Mouse (Mus musculus) CH12.LX (cell line): ENCODE data around the gene Fbxo31. TPM values are rescaled to one million over a fixed set of nuclear protein-coding genes. Genes with fewer than 3 reads are reported as not detected.

Experiments used
- DNase-seq: peaks from one replicate; pipeline ENCODE4 v3.0.0-alpha.2; 2013; ENCODE audit errors: extremely low read depth
- H3K27ac ChIP-seq: 2 replicates; pipeline ENCODE4 v1.5.1; 2012; ENCODE audit warnings: low read depth, mild to moderate bottlenecking, control low read depth, moderate library complexity; ENCODE audit not compliant: insufficient read depth
- H3K27me3 ChIP-seq: replicated peaks from 2 replicates; pipeline ENCODE3; 2012; ENCODE audit warnings: inconsistent platforms
- H3K36me3 ChIP-seq, 2 experiments: replicated peaks in 1 of 2; 2 replicates each; pipeline versions ENCODE3 to v1.6.1; 2012; ENCODE audit warnings: inconsistent platforms in 1 of 2, low read length in 1 of 2, mild to moderate bottlenecking in 1 of 2, mixed read lengths in 1 of 2, moderate library complexity in 1 of 2; ENCODE audit not compliant: control insufficient read depth in 1 of 2, insufficient read depth in 1 of 2
- H3K4me1 ChIP-seq, 2 experiments: 2 replicates each; pipeline ENCODE4 v1.6.1; 2012; ENCODE audit warnings: inconsistent platforms in 1 of 2, moderate library complexity in 1 of 2; ENCODE audit not compliant: insufficient read depth in 2 of 2, control insufficient read depth in 1 of 2
- H3K4me2 ChIP-seq: 2 replicates; pipeline ENCODE4 v1.6.1; 2012; ENCODE audit warnings: low read depth, mild to moderate bottlenecking, control low read depth; ENCODE audit not compliant: poor library complexity, insufficient read depth, severe bottlenecking
- H3K4me3 ChIP-seq, 3 experiments: fragments of 150-350 bp in 1 of 3; sonication (generic) in 1 of 3; replicated peaks in 1 of 3; 2 replicates each; pipeline versions ENCODE3 to v1.5.1; 2011 to 2012; ENCODE audit warnings: low read depth in 2 of 3, low read length in 2 of 3, mild to moderate bottlenecking in 2 of 3, moderate library complexity in 2 of 3, control low read depth in 1 of 3, improper control_type of control experiment in 1 of 3, inconsistent platforms in 1 of 3, mixed read lengths in 1 of 3; ENCODE audit not compliant: poor library complexity in 1 of 3
- H3K79me2 ChIP-seq: replicated peaks from 2 replicates; pipeline ENCODE4 v1.6.1; 2012; ENCODE audit warnings: mild to moderate bottlenecking, moderate library complexity; ENCODE audit not compliant: control insufficient read depth, poor library complexity, insufficient read depth, severe bottlenecking; ENCODE audit errors: extremely low read depth
- H3K9ac ChIP-seq: 2 replicates; pipeline ENCODE4 v1.6.1; 2012; ENCODE audit warnings: low read depth, mild to moderate bottlenecking, control low read depth, moderate library complexity; ENCODE audit not compliant: insufficient read depth
- H3K9me3 ChIP-seq: replicated peaks from 2 replicates; pipeline ENCODE3; 2012; ENCODE audit warnings: low read length, inconsistent platforms, mixed read lengths
- BHLHE40 ChIP-seq: IDR thresholded peaks from 2 replicates; pipeline ENCODE4 v1.6.1; 2011; ENCODE audit warnings: mild to moderate bottlenecking, low read depth, low read length, improper control_type of control experiment
- CTCF ChIP-seq, 2 experiments: IDR thresholded peaks in 1 of 2; conservative IDR thresholded peaks in 1 of 2; 2 replicates each; pipeline ENCODE4 v1.5.1; 2011 to 2012; ENCODE audit warnings: low read depth in 2 of 2, low read length in 2 of 2, improper control_type of control experiment in 1 of 2, inconsistent platforms in 1 of 2, mild to moderate bottlenecking in 1 of 2, moderate library complexity in 1 of 2
- ETS1 ChIP-seq: conservative IDR thresholded peaks from 2 replicates; pipeline ENCODE4 v1.6.1; 2012; ENCODE audit warnings: low read depth, mild to moderate bottlenecking, inconsistent platforms, low read length, improper control_type of control experiment, moderate library complexity
- HCFC1 ChIP-seq: IDR thresholded peaks from 2 replicates; pipeline ENCODE4 v1.6.1; 2012; ENCODE audit warnings: low read depth, mild to moderate bottlenecking, inconsistent platforms, low read length, improper control_type of control experiment
- JUN ChIP-seq: IDR thresholded peaks from 2 replicates; pipeline ENCODE4 v1.6.1; 2011; ENCODE audit warnings: low read depth, mild to moderate bottlenecking, low read length, improper control_type of control experiment, moderate library complexity; ENCODE audit not compliant: insufficient read depth
- MAX ChIP-seq: IDR thresholded peaks from 2 replicates; pipeline ENCODE4 v1.6.1; 2011; ENCODE audit warnings: low read length, improper control_type of control experiment
- MXI1 ChIP-seq: IDR thresholded peaks from 2 replicates; pipeline ENCODE4 v1.6.1; 2011; ENCODE audit warnings: mild to moderate bottlenecking, low read depth, low read length, improper control_type of control experiment
- POLR2A ChIP-seq: IDR thresholded peaks from 2 replicates; pipeline ENCODE4 v1.6.1; 2011; ENCODE audit warnings: low read depth, mild to moderate bottlenecking, improper control_type of control experiment, low read length
- POLR2AphosphoS2 ChIP-seq: IDR thresholded peaks from 2 replicates; pipeline ENCODE4 v1.6.1; 2011; ENCODE audit warnings: low read depth, low read length, improper control_type of control experiment
- SMC3 ChIP-seq: IDR thresholded peaks from 2 replicates; pipeline ENCODE4 v1.6.1; 2011; ENCODE audit warnings: low read depth, low read length, improper control_type of control experiment
- TBP ChIP-seq: conservative IDR thresholded peaks from 2 replicates; pipeline ENCODE4 v1.6.1; 2011; ENCODE audit warnings: low read depth, low read length, improper control_type of control experiment
- TCF12 ChIP-seq: IDR thresholded peaks from 2 replicates; pipeline ENCODE4 v1.6.1; 2014; ENCODE audit warnings: low read depth, mild to moderate bottlenecking, inconsistent platforms, low read length, improper control_type of control experiment
- UBTF ChIP-seq: IDR thresholded peaks from 2 replicates; pipeline ENCODE4 v1.6.1; 2012; ENCODE audit warnings: low read depth, mild to moderate bottlenecking, inconsistent platforms, low read length, improper control_type of control experiment, moderate library complexity
- USF1 ChIP-seq: IDR thresholded peaks from 2 replicates; pipeline ENCODE4 v1.6.1; 2014; ENCODE audit warnings: low read depth, mild to moderate bottlenecking, inconsistent platforms, low read length, improper control_type of control experiment
- ZC3H11A ChIP-seq: IDR thresholded peaks from 2 replicates; pipeline ENCODE4 v1.6.1; 2012; ENCODE audit warnings: low read depth, mild to moderate bottlenecking, inconsistent platforms, low read length, improper control_type of control experiment
- ZMIZ1 ChIP-seq: IDR thresholded peaks from 2 replicates; pipeline ENCODE4 v1.6.1; 2012; ENCODE audit warnings: low read depth, mild to moderate bottlenecking, inconsistent platforms, low read length, improper control_type of control experiment
- ZNF384 ChIP-seq: IDR thresholded peaks from 2 replicates; pipeline ENCODE4 v1.6.1; 2012; ENCODE audit warnings: low read depth, low read length, improper control_type of control experiment, inconsistent platforms
- dilution Hi-C: fragments of 300-500 bp; cut with MboI; formaldehyde crosslinking; loops from 2 replicates; pipeline ENCODE4 v1.14.3; 2020; ENCODE audit warnings: low sequenced_read_pairs; ENCODE audit not compliant: extremely low pct_unique_long_range_greater_than_20kb, extremely low pct_ligation_motif_present
- in situ Hi-C: fragments of 300-500 bp; cut with MboI; formaldehyde crosslinking; loops from 3 replicates; pipeline ENCODE4 v1.14.3; 2019; ENCODE audit warnings: low sequenced_read_pairs, low pct_ligation_motif_present, low pct_unique_long_range_greater_than_20kb, mixed read lengths
- polyA plus RNA-seq: library from polyadenylated mRNA; unstranded; fragments of >175 nt; gene quantifications from 2 replicates; pipeline ENCODE4 v1.2.1, GENCODE M21; 2012; ENCODE audit warnings: low read depth; ENCODE audit not compliant: insufficient read length
- total RNA-seq, 2 experiments: library from RNA; depleted of rRNA; stranded (reverse); fragments of 300-350 nt in 1 of 2; fragments of >200 nt in 1 of 2; gene quantifications; 2 replicates each; pipeline ENCODE4 v1.2.3; 2012 to 2014

Fbxo31 gene
- total and polyA plus RNA-seq, 3 experiments: 13.2 to 24.7 (median 14.2) TPM

DNA sequence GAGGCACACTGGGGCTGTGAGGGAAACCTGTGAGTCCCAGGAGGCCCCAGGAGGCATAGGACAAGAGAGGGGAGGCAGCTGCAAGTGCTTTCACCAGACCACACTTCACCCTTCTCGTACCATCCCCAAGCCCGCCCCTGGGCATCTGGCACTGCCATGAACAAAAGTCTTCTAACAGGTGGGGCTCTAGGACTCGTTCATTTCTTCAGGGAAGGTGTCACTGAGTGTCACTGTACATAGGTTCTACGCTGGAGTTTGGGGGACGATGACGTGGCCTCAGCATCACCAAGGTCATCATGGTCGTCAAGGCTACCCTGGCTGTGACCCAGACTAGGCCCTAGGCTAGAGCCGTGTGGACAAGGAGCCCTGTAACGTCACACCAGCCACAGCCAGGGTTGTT, 50.9 kb downstream of the Fbxo31 start:
- H3K4me2 ChIP-seq: no peak overlapping the region
- no peak overlapping the region for H3K4me3 ChIP-seq
- H3K9ac ChIP-seq: no peak overlapping the region
- H3K27ac ChIP-seq: no peak overlapping the region
- no peaks in the 10 kb centered on the region for H3K79me2 ChIP-seq
- in situ Hi-C loops: no loop called here
- peaks cover 69% of the 10 kb centered on the region for H3K27me3 ChIP-seq
- TF ChIP-seq ETS1: no peak
- no peak for TF ChIP-seq ZC3H11A
- no peak for TF ChIP-seq ZNF384
- no peak for TF ChIP-seq POLR2A
- TF ChIP-seq UBTF: no peak
- no peak for TF ChIP-seq MXI1
- no peak for TF ChIP-seq BHLHE40
- no peak for TF ChIP-seq HCFC1
- TF ChIP-seq POLR2AphosphoS2: no peak
- no peak for TF ChIP-seq JUN
- dilution Hi-C loops: no loop called here
- H3K9me3 ChIP-seq: no peaks in the 10 kb centered on the region
- DNase-seq: no peak
- no peaks in the 10 kb centered on the region for H3K36me3 ChIP-seq
- no peaks in the 10 kb centered on the region for H3K4me1 ChIP-seq

DNA sequence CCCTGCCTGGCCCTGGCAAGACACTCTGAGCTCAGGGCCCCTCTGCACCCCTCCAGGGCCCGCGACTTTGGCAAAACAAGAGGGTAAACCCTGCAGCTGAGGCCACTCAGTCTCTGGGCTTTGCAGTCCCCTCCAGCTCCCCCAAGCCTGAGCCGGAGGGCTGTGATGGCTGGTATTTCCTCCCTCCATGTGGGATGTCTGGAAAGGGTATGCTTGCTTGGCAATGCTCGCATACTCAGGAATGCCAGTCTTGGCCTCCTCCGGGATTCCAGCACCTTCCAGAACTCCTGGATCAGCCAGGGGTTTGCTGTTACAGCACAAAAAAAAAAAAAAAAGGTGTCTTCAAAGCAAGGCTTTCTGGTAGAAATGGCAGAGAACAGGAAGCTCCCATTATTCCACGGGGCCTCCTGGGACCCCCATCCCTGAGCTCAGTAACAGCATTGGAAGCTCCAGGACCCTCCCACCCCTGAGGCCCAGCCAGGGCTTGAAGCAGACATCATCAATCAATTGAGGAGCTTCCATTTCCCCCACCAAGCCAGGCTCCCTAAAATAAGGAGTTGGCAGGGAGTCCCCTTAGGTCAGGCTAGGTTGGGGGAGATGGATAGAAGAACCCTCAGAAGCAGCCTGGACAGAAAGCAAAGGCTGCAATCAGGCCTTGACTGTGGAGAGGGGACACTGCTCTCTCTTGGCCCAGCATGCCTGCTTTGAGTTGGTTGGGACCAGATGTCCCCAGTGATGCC, 51.6 kb downstream of the Fbxo31 start:
- Histone ChIP-seq H3K79me2 (no peaks in the 10 kb centered on the region), H3K4me1 (no peaks in the 10 kb centered on the region), H3K4me3 (no peak overlapping the region), H3K9ac (no peak overlapping the region), H3K36me3 (no peaks in the 10 kb centered on the region), H3K9me3 (no peaks in the 10 kb centered on the region), H3K27me3 (peaks cover 73% of the 10 kb centered on the region), H3K4me2 (no peak overlapping the region), H3K27ac (no peak overlapping the region)
- dilution Hi-C loops: no loop called here
- TF ChIP-seq POLR2AphosphoS2: no peak
- TF ChIP-seq ZMIZ1: no peak
- no peak for TF ChIP-seq ZC3H11A
- TF ChIP-seq TCF12: no peak
- TF ChIP-seq UBTF: no peak
- TF ChIP-seq USF1: no peak
- no peak for TF ChIP-seq MAX
- no peak for TF ChIP-seq CTCF (conservative IDR thresholded peaks at IDR 0.05 in 1 of 2, IDR thresholded peaks at IDR 0.05 in 1 of 2; ENCODE audit: low read depth in 2 of 2, low read length in 2 of 2)
- TF ChIP-seq TBP: no peak
- no peak for TF ChIP-seq SMC3
- in situ Hi-C loops: no loop called here
- DNase-seq: no peak
